Mouse (Mus musculus): ENCODE data around the gene Lpcat1. TPM values are rescaled to one million over a fixed set of nuclear protein-coding genes. Genes with fewer than 3 reads are reported as not detected.

Lpcat1 gene
- polyA plus RNA-seq, 1 experiment from 2014 or later = 48.5 TPM

GRCm38 (mm10) chr13:73448723-73449122 lies 18.3 kb upstream of the Lpcat1 start:
- 85% methylated on average over 3 of the region's 3 CpGs for WGBS
- no peak overlapping the region for H3K4me3 ChIP-seq
- no peak overlapping the region for H3K4me2 ChIP-seq
- no peaks in the 10 kb centered on the region for H3K27me3 ChIP-seq
- no peak for ATAC-seq
- no peaks in the 10 kb centered on the region for H3K36me3 ChIP-seq (ENCODE audit: poor library complexity, severe bottlenecking)
- no peak overlapping the region for H3K27ac ChIP-seq
- no peaks in the 10 kb centered on the region for H3K9me3 ChIP-seq (replicated peaks)
- no peak overlapping the region for H3K9ac ChIP-seq
- H3K4me1 ChIP-seq = no peaks in the 10 kb centered on the region

- no peaks in the 10 kb centered on the region for H3K27me3 ChIP-seq
- 94% methylated on average over 3 of the region's 3 CpGs for WGBS
- no peak for ATAC-seq
- no peaks in the 10 kb centered on the region for H3K9me3 ChIP-seq (replicated peaks)
- H3K9ac ChIP-seq = no peak overlapping the region
- no peaks in the 10 kb centered on the region for H3K4me1 ChIP-seq
- no peak overlapping the region for H3K27ac ChIP-seq
- H3K4me3 ChIP-seq = no peak overlapping the region
- no peak overlapping the region for H3K4me2 ChIP-seq
- H3K36me3 ChIP-seq (ENCODE audit: poor library complexity, severe bottlenecking) = no peaks in the 10 kb centered on the region
Measured at GRCm38 (mm10) chr13:73453503-73454217, 13.3 kb upstream of the Lpcat1 start.

GRCm38 (mm10) chr13:73455328-73455727 lies 11.7 kb upstream of the Lpcat1 start:
- 84% methylated on average over 3 of the region's 3 CpGs for WGBS
- H3K9me3 ChIP-seq (replicated peaks) = no peaks in the 10 kb centered on the region
- H3K36me3 ChIP-seq (ENCODE audit: poor library complexity, severe bottlenecking) = no peaks in the 10 kb centered on the region
- no peaks in the 10 kb centered on the region for H3K4me1 ChIP-seq
- H3K9ac ChIP-seq = no peak overlapping the region
- H3K27me3 ChIP-seq = peaks cover 6% of the 10 kb centered on the region; the same call in 1 of the 2 replicates
- no peak overlapping the region for H3K4me2 ChIP-seq
- no peak overlapping the region for H3K27ac ChIP-seq
- ATAC-seq = no peak
- H3K4me3 ChIP-seq = no peak overlapping the region

- H3K4me2 ChIP-seq = no peak overlapping the region
- no peaks in the 10 kb centered on the region for H3K9me3 ChIP-seq (replicated peaks)
- no peak overlapping the region for H3K27ac ChIP-seq
- no peaks in the 10 kb centered on the region for H3K36me3 ChIP-seq (ENCODE audit: poor library complexity, severe bottlenecking)
- no peak overlapping the region for H3K4me3 ChIP-seq
- no peak for ATAC-seq
- WGBS = 92% methylated on average over 4 of the region's 4 CpGs
- H3K4me1 ChIP-seq = no peaks in the 10 kb centered on the region
- H3K27me3 ChIP-seq = peaks cover 6% of the 10 kb centered on the region; the same call in 1 of the 2 replicates
- H3K9ac ChIP-seq = no peak overlapping the region
Measured at GRCm38 (mm10) chr13:73457301-73457700, 9.7 kb upstream of the Lpcat1 start.

- H3K4me2 ChIP-seq = no peak overlapping the region
Measured at GRCm38 (mm10) chr13:73457741-73458140, 9.3 kb upstream of the Lpcat1 start.

GRCm38 (mm10) chr13:73458719-73459118 lies 8.3 kb upstream of the Lpcat1 start:
- Histone ChIP-seq H3K4me2 (no peak overlapping the region), H3K36me3 (ENCODE audit: poor library complexity, severe bottlenecking) (no peaks in the 10 kb centered on the region), H3K4me1 (no peaks in the 10 kb centered on the region), H3K27me3 (peaks cover 6% of the 10 kb centered on the region; the same call in 1 of the 2 replicates), H3K4me3 (no peak overlapping the region), H3K9ac (no peak overlapping the region), H3K27ac (no peak overlapping the region), H3K9me3 (replicated peaks) (no peaks in the 10 kb centered on the region)
- ATAC-seq = no peak
- WGBS = 78% methylated on average over 5 of the region's 5 CpGs

More at GRCm38 (mm10) chr13:73457741-73458140, 9.3 kb upstream of the Lpcat1 start:
- H3K4me1 ChIP-seq = no peaks in the 10 kb centered on the region
- no peaks in the 10 kb centered on the region for H3K9me3 ChIP-seq (replicated peaks)
- H3K9ac ChIP-seq = no peak overlapping the region
- H3K27me3 ChIP-seq = peaks cover 6% of the 10 kb centered on the region; the same call in 1 of the 2 replicates
- ATAC-seq = no peak
- H3K36me3 ChIP-seq (ENCODE audit: poor library complexity, severe bottlenecking) = no peaks in the 10 kb centered on the region
- no peak overlapping the region for H3K4me3 ChIP-seq
- H3K27ac ChIP-seq = no peak overlapping the region
- WGBS = 69% methylated on average over 2 of the region's 2 CpGs

GRCm38 (mm10) chr13:73459189-73459850 lies 7.7 kb upstream of the Lpcat1 start:
- H3K9me3 ChIP-seq (replicated peaks) = no peaks in the 10 kb centered on the region
- ATAC-seq = no peak
- H3K36me3 ChIP-seq (ENCODE audit: poor library complexity, severe bottlenecking) = no peaks in the 10 kb centered on the region
- 83% methylated on average over 7 of the region's 7 CpGs for WGBS
- H3K27ac ChIP-seq = no peak overlapping the region
- no peaks in the 10 kb centered on the region for H3K4me1 ChIP-seq
- H3K27me3 ChIP-seq = peaks cover 6% of the 10 kb centered on the region; the same call in 1 of the 2 replicates
- no peak overlapping the region for H3K4me3 ChIP-seq
- no peak overlapping the region for H3K9ac ChIP-seq
- no peak overlapping the region for H3K4me2 ChIP-seq

GRCm38 (mm10) chr13:73461551-73461950 lies 5.4 kb upstream of the Lpcat1 start:
- no peaks in the 10 kb centered on the region for H3K36me3 ChIP-seq (ENCODE audit: poor library complexity, severe bottlenecking)
- peaks cover 6% of the 10 kb centered on the region; the same call in 1 of the 2 replicates for H3K27me3 ChIP-seq
- no peak overlapping the region for H3K4me2 ChIP-seq
- no peaks in the 10 kb centered on the region for H3K4me1 ChIP-seq
- no peak overlapping the region for H3K9ac ChIP-seq
- H3K27ac ChIP-seq = no peak overlapping the region
- no peaks in the 10 kb centered on the region for H3K9me3 ChIP-seq (replicated peaks)
- ATAC-seq = no peak
- no peak overlapping the region for H3K4me3 ChIP-seq

GRCm38 (mm10) chr13:73465156-73465555 lies 1.8 kb upstream of the Lpcat1 start:
- ATAC-seq = no peak
- H3K9ac ChIP-seq = no peak overlapping the region
- no peak overlapping the region for H3K4me3 ChIP-seq
- peaks cover 24% of the 10 kb centered on the region for H3K4me1 ChIP-seq
- no peak overlapping the region for H3K4me2 ChIP-seq
- no peaks in the 10 kb centered on the region; the same call in 1 of the 2 replicates for H3K36me3 ChIP-seq (ENCODE audit: poor library complexity, severe bottlenecking)
- 79% methylated on average over 2 of the region's 2 CpGs for WGBS
- no peaks in the 10 kb centered on the region for H3K9me3 ChIP-seq (replicated peaks)
- no peak overlapping the region for H3K27ac ChIP-seq
- no peaks in the 10 kb centered on the region for H3K27me3 ChIP-seq

- no peak for ATAC-seq
- Histone ChIP-seq H3K9ac (no peak overlapping the region), H3K36me3 (ENCODE audit: poor library complexity, severe bottlenecking) (no peaks in the 10 kb centered on the region; the same call in 1 of the 2 replicates), H3K4me3 (no peak overlapping the region), H3K9me3 (replicated peaks) (no peaks in the 10 kb centered on the region), H3K27ac (no peak overlapping the region), H3K4me1 (peaks cover 35% of the 10 kb centered on the region), H3K27me3 (no peaks in the 10 kb centered on the region), H3K4me2 (no peak overlapping the region)
- 86% methylated on average over 3 of the region's 3 CpGs for WGBS
Measured at GRCm38 (mm10) chr13:73466411-73466810, 586 bp upstream of the Lpcat1 start.

GRCm38 (mm10) chr13:73467421-73468237 lies 632 bp downstream of the Lpcat1 start:
- H3K36me3 ChIP-seq (ENCODE audit: poor library complexity, severe bottlenecking) = no peaks in the 10 kb centered on the region; the same call in 1 of the 2 replicates
- peak; percentile 90 for ATAC-seq
- H3K4me2 ChIP-seq = peak overlapping the region; percentile 87
- peak overlapping the region; percentile 99 for H3K27ac ChIP-seq
- H3K4me1 ChIP-seq = peaks cover 35% of the 10 kb centered on the region
- peak overlapping the region; percentile 88 for H3K4me3 ChIP-seq
- no peaks in the 10 kb centered on the region for H3K9me3 ChIP-seq (replicated peaks)
- peak overlapping the region; percentile 94 for H3K9ac ChIP-seq
- no peaks in the 10 kb centered on the region for H3K27me3 ChIP-seq
- WGBS = under 1% methylated on average over 52 of the region's 53 CpGs

GRCm38 (mm10) chr13:73468834-73469233 lies 1.8 kb downstream of the Lpcat1 start:
- peaks cover 35% of the 10 kb centered on the region for H3K4me1 ChIP-seq
- H3K27me3 ChIP-seq = no peaks in the 10 kb centered on the region
- no peak overlapping the region for H3K27ac ChIP-seq
- H3K9me3 ChIP-seq (replicated peaks) = no peaks in the 10 kb centered on the region
- H3K4me2 ChIP-seq = peak overlapping the region; percentile 87
- peak overlapping the region; percentile 94 for H3K9ac ChIP-seq
- WGBS = 57% methylated on average over 3 of the region's 3 CpGs
- no peaks in the 10 kb centered on the region; the same call in 1 of the 2 replicates for H3K36me3 ChIP-seq (ENCODE audit: poor library complexity, severe bottlenecking)
- peak overlapping the region; percentile 88 for H3K4me3 ChIP-seq
- ATAC-seq = no peak
